Mouse (Mus musculus): ENCODE results near the gene Zfand3. TPM values are rescaled to one million over a fixed set of nuclear protein-coding genes. Genes with fewer than 3 reads are reported as not detected.

The Zfand3 gene
- polyA plus RNA-seq, 1 experiment from 2014 or later = 64.4 TPM

DNA sequence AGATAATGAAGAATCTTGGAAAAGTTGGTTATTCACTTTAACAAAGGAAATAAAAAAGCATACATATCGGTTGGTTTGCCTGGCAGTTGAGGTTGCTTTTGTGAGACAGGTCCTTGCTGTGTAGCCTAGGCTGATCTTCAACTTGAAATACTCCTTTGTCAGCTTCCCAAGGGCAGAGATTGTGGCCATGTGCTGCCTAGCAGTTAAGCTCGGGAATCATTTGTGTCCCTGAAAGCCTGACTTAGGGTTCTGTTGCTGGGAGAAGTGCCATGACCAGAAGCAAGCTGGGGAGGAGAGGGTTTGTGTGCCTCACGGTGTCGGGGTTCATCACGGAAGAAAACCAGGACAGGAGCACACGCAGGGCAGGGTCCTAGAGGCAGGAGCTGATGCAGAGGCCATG, 143.8 kb downstream of the Zfand3 start:
- WGBS = 57% methylated on average over 6 of the region's 6 CpGs
- no peak for ATAC-seq (ENCODE audit: insufficient number of reproducible peaks, low FRiP score)
- no peak overlapping the region for H3K4me3 ChIP-seq
- peaks cover 86% of the 10 kb centered on the region for H3K4me1 ChIP-seq (replicated peaks)
- no peaks in the 10 kb centered on the region for H3K9me3 ChIP-seq (replicated peaks)
- H3K36me3 ChIP-seq = no peaks in the 10 kb centered on the region
- H3K27me3 ChIP-seq (replicated peaks) = no peaks in the 10 kb centered on the region
- H3K9ac ChIP-seq = peak overlapping the region; percentile 50; the same call in 1 of the 2 replicates
- peak overlapping the region; percentile 91 for H3K27ac ChIP-seq (ENCODE audit: poor library complexity, severe bottlenecking)
- H3K4me2 ChIP-seq = peak overlapping the region; percentile 13; the same call in 1 of the 2 replicates

DNA sequence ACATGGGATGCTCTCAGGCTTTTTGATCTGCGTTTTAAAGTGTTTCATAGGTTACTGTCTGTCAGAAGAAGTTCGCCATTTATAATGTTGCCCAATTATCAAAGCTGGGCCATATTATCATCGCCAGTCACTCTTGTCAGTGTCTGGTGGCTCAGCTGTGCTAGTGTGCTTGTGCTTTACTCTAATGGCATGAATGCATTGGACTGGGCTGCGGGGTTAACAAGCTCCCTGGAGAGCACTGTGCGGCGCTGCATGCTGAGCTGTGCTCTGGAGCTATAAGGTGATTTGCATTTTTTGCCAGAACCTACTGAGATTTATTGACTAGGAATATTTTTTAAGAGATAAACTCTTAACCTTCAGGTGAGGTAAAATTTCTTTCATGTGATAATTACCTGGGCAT, 145.4 kb downstream of the Zfand3 start:
- H3K4me1 ChIP-seq (replicated peaks) = peaks cover 80% of the 10 kb centered on the region
- H3K27me3 ChIP-seq (replicated peaks) = no peaks in the 10 kb centered on the region
- WGBS = 89% methylated on average over 6 of the region's 6 CpGs
- no peak overlapping the region for H3K9ac ChIP-seq
- H3K36me3 ChIP-seq = no peaks in the 10 kb centered on the region; the same call in 1 of the 2 replicates
- no peaks in the 10 kb centered on the region for H3K9me3 ChIP-seq (replicated peaks)
- H3K4me2 ChIP-seq = no peak overlapping the region
- no peak overlapping the region for H3K27ac ChIP-seq (ENCODE audit: poor library complexity, severe bottlenecking)
- ATAC-seq (ENCODE audit: insufficient number of reproducible peaks, low FRiP score) = no peak
- no peak overlapping the region for H3K4me3 ChIP-seq

GRCm38 (mm10) chr17:30154144-30154543, 149.6 kb downstream of the Zfand3 start:
- H3K4me2 ChIP-seq = no peak overlapping the region
- 0 out of 2 replicates have a peak overlapping the region, but pooled peaks have one; percentile 3 for H3K27ac ChIP-seq (ENCODE audit: poor library complexity, severe bottlenecking)
- H3K9ac ChIP-seq = no peak overlapping the region
- peaks cover 70% of the 10 kb centered on the region for H3K4me1 ChIP-seq (replicated peaks)
- 57% methylated on average over 4 of the region's 4 CpGs for WGBS
- no peaks in the 10 kb centered on the region for H3K27me3 ChIP-seq (replicated peaks)
- ATAC-seq (ENCODE audit: insufficient number of reproducible peaks, low FRiP score) = no peak
- no peaks in the 10 kb centered on the region; the same call in 1 of the 2 replicates for H3K36me3 ChIP-seq
- no peaks in the 10 kb centered on the region for H3K9me3 ChIP-seq (replicated peaks)
- H3K4me3 ChIP-seq = no peak overlapping the region

GRCm38 (mm10) chr17:30154861-30155260, 150.3 kb downstream of the Zfand3 start:
- ATAC-seq (ENCODE audit: insufficient number of reproducible peaks, low FRiP score) = no peak
- 34% methylated on average over 1 of the region's 1 CpGs for WGBS
- Histone ChIP-seq H3K4me1 (replicated peaks) (peaks cover 69% of the 10 kb centered on the region), H3K27ac (ENCODE audit: poor library complexity, severe bottlenecking) (peak overlapping the region; percentile 14), H3K4me3 (no peak overlapping the region), H3K9me3 (replicated peaks) (no peaks in the 10 kb centered on the region), H3K36me3 (no peaks in the 10 kb centered on the region; the same call in 1 of the 2 replicates), H3K4me2 (no peak overlapping the region), H3K9ac (no peak overlapping the region), H3K27me3 (replicated peaks) (no peaks in the 10 kb centered on the region)

DNA sequence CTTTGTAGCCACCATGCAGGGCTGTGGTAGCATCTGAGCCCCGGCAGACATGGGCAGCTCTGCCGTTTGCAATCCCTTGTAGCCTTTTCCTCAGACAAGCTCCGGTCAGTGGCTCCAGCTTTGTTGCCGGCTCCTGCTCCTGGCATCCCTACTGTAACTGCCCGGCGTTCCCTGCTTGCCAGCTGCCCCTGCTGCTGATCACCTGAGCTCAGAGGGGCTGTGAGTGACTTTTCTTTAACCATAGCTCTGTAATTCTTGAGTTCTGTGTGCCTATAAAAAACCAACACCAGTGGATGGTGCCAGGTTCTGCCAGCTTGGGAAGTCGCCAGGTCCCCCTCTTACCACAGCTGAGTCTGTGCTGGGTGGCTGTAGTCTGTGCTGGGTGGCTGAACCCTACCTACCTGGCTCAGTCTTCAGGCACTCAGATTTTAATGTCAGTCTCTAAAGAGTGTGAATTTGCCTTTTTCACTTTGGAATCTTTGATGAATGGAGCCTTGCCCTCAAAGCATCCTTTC, 150.9 kb downstream of the Zfand3 start:
- no peaks in the 10 kb centered on the region; the same call in 1 of the 2 replicates for H3K36me3 ChIP-seq
- H3K27ac ChIP-seq (ENCODE audit: poor library complexity, severe bottlenecking) = peak overlapping the region; percentile 14; the same call in 1 of the 2 replicates
- 64% methylated on average over 7 of the region's 7 CpGs for WGBS
- H3K9me3 ChIP-seq (replicated peaks) = no peaks in the 10 kb centered on the region
- H3K4me3 ChIP-seq = no peak overlapping the region
- H3K9ac ChIP-seq = no peak overlapping the region
- no peak for ATAC-seq (ENCODE audit: insufficient number of reproducible peaks, low FRiP score)
- no peak overlapping the region for H3K4me2 ChIP-seq
- H3K4me1 ChIP-seq (replicated peaks) = peaks cover 71% of the 10 kb centered on the region
- H3K27me3 ChIP-seq (replicated peaks) = no peaks in the 10 kb centered on the region

DNA sequence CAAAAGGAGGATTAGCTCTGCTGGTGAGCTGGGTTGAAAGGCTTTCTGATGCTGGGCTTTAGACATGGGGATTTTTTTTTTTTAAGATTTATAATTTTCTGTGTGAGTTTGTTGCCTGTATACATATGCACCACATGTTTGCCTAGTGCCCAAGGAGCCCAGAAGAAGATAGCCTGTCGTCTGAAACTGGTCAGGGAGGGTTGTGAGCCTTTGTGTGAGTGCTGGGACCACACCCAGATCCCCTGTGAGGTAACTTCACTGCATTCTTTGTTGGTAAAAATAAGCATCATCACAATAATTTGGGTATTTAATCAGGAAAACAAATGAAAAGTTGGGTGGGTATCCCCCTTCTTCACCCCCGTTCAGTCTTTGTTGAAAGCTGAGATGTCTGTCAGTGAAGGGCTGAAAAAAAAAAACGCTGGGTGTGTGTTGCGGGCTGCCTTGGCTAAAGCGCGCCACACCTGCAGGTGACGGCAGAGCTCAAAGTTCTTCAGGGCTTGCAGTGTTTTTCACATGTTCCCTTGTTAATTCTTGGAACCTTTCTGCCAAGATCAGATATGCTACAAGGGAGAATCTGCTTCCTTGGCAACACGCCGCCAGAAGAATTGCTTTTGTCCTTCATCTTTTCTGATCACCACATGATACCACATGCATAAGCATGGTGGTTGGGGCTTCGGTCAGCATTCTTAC, 154.0 kb downstream of the Zfand3 start:
- Histone ChIP-seq H3K4me1 (replicated peaks) (peaks cover 63% of the 10 kb centered on the region), H3K36me3 (no peaks in the 10 kb centered on the region; the same call in 1 of the 2 replicates), H3K9me3 (replicated peaks) (no peaks in the 10 kb centered on the region), H3K9ac (no peak overlapping the region), H3K27ac (ENCODE audit: poor library complexity, severe bottlenecking) (no peak overlapping the region), H3K4me2 (no peak overlapping the region), H3K4me3 (no peak overlapping the region), H3K27me3 (replicated peaks) (no peaks in the 10 kb centered on the region)
- ATAC-seq (ENCODE audit: insufficient number of reproducible peaks, low FRiP score) = no peak
- 68% methylated on average over 10 of the region's 10 CpGs for WGBS

DNA sequence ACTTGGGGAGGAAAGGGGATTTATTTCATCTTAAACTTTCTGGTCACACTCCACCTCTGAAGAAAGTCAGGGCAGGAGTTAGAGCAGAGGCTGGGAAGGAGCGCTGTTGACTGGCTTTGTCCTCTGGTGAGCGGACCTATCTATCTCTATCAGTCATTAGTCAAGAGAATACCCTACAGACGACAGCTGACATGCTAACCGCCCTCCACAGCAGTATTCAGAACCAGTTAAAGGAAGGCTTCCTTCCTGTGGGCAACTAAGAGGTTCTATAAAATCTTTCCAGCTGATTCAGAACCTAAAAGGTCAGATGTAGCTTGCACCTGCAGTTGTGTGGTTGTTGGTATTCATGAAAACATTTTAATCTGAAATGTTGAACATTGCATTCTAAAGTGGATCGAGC, 154.8 kb downstream of the Zfand3 start:
- no peaks in the 10 kb centered on the region for H3K9me3 ChIP-seq (replicated peaks)
- ATAC-seq (ENCODE audit: insufficient number of reproducible peaks, low FRiP score) = no peak
- no peak overlapping the region for H3K9ac ChIP-seq
- 43% methylated on average over 5 of the region's 5 CpGs for WGBS
- H3K4me1 ChIP-seq (replicated peaks) = peaks cover 64% of the 10 kb centered on the region
- H3K27me3 ChIP-seq (replicated peaks) = no peaks in the 10 kb centered on the region
- H3K4me2 ChIP-seq = no peak overlapping the region
- no peaks in the 10 kb centered on the region for H3K36me3 ChIP-seq
- no peak overlapping the region for H3K4me3 ChIP-seq
- H3K27ac ChIP-seq (ENCODE audit: poor library complexity, severe bottlenecking) = no peak overlapping the region

- Histone ChIP-seq H3K9me3 (replicated peaks) (no peaks in the 10 kb centered on the region), H3K4me3 (no peak overlapping the region), H3K9ac (no peak overlapping the region), H3K36me3 (no peaks in the 10 kb centered on the region), H3K4me2 (no peak overlapping the region), H3K4me1 (replicated peaks) (peaks cover 67% of the 10 kb centered on the region), H3K27me3 (replicated peaks) (no peaks in the 10 kb centered on the region), H3K27ac (ENCODE audit: poor library complexity, severe bottlenecking) (no peak overlapping the region)
- no peak for ATAC-seq (ENCODE audit: insufficient number of reproducible peaks, low FRiP score)
- WGBS = 82% methylated on average over 14 of the region's 14 CpGs
Measured at GRCm38 (mm10) chr17:30160823-30161432, 156.4 kb downstream of the Zfand3 start.

GRCm38 (mm10) chr17:30162983-30163382, 158.4 kb downstream of the Zfand3 start:
- Histone ChIP-seq H3K4me2 (no peak overlapping the region), H3K9ac (no peak overlapping the region), H3K27me3 (replicated peaks) (no peaks in the 10 kb centered on the region), H3K9me3 (replicated peaks) (no peaks in the 10 kb centered on the region), H3K36me3 (no peaks in the 10 kb centered on the region), H3K4me3 (no peak overlapping the region), H3K27ac (ENCODE audit: poor library complexity, severe bottlenecking) (no peak overlapping the region), H3K4me1 (replicated peaks) (peaks cover 56% of the 10 kb centered on the region)
- no peak for ATAC-seq (ENCODE audit: insufficient number of reproducible peaks, low FRiP score)
- 53% methylated on average over 5 of the region's 5 CpGs for WGBS

DNA sequence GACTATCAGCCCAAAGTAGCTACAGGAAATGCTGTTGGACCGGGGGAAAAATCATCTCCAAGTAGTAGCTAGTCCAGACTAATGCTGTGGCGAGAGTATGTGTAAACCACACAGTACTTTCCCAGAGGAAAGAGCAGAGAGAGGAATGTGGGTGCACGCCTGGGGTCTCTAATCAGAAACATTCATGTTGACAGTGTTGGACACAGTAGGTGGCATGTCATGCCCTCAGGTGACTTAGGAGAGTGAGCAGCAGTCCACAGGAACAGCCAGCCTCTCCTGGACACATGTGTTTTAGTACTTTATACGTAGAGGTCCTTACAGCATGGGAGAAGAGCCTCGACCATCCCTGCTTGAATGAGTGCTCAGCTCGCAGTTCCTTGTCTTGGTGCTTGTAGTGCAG, 159.3 kb downstream of the Zfand3 start:
- WGBS = 49% methylated on average over 6 of the region's 6 CpGs
- Histone ChIP-seq H3K9ac (no peak overlapping the region), H3K4me2 (no peak overlapping the region), H3K4me1 (replicated peaks) (peaks cover 51% of the 10 kb centered on the region), H3K36me3 (no peaks in the 10 kb centered on the region), H3K9me3 (replicated peaks) (no peaks in the 10 kb centered on the region), H3K4me3 (no peak overlapping the region), H3K27ac (ENCODE audit: poor library complexity, severe bottlenecking) (no peak overlapping the region), H3K27me3 (replicated peaks) (no peaks in the 10 kb centered on the region)
- no peak for ATAC-seq (ENCODE audit: insufficient number of reproducible peaks, low FRiP score)

DNA sequence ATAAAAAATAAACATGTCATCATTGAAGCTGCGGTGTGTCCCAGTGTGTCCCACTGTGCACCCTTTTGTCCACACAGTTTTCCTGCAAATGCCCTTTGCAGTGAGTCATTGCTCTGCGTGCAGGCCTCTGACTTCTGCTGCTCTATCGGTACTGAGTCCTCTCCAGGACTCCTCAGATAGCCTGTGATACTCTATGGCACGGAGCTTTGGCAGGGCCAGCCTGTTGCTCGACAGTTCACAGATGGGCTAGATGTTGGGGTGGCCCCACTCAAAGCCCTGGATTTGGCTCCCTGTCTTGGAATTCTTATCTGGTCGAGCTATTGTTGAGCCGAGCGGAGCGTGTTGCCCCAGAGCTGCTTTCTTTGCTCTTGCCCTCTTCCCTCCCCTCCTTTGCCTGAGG, 160.3 kb downstream of the Zfand3 start:
- Histone ChIP-seq H3K27me3 (replicated peaks) (no peaks in the 10 kb centered on the region), H3K4me3 (no peak overlapping the region), H3K4me1 (replicated peaks) (peaks cover 43% of the 10 kb centered on the region), H3K9me3 (replicated peaks) (no peaks in the 10 kb centered on the region), H3K9ac (no peak overlapping the region), H3K27ac (ENCODE audit: poor library complexity, severe bottlenecking) (peak overlapping the region; percentile 67), H3K4me2 (peak overlapping the region; percentile 15; the same call in 1 of the 2 replicates), H3K36me3 (no peaks in the 10 kb centered on the region)
- 25% methylated on average over 9 of the region's 9 CpGs for WGBS
- peak; percentile 73 for ATAC-seq (ENCODE audit: insufficient number of reproducible peaks, low FRiP score)

Data from heart, embryonic 12.5 days (tissue).